Mouse (Mus musculus): Measurements from ENCODE around the gene 4930556J24Rik. TPM values are rescaled to one million over a fixed set of nuclear protein-coding genes. Genes with fewer than 3 reads are reported as not detected.

The 4930556J24Rik gene
- polyA plus RNA-seq, 1 experiment from 2014 or later: 0.17 TPM

GRCm38 (mm10) chr11:3993914-3994313 lies 17.3 kb upstream of the 4930556J24Rik start:
- Histone ChIP-seq H3K4me1 (peaks cover 10% of the 10 kb centered on the region), H3K27ac (no peak overlapping the region), H3K27me3 (peaks cover 38% of the 10 kb centered on the region), H3K4me2 (no peak overlapping the region), H3K9me3 (no peaks in the 10 kb centered on the region), H3K36me3 (no peaks in the 10 kb centered on the region), H3K4me3 (no peak overlapping the region), H3K9ac (no peak overlapping the region)
- WGBS: 74% methylated on average over 6 of the region's 6 CpGs
- no peak for ATAC-seq (ENCODE audit: insufficient number of reproducible peaks, insufficient read depth, low FRiP score, low TSS enrichment, low read depth)

GRCm38 (mm10) chr11:3993132-3993531 lies 16.6 kb upstream of the 4930556J24Rik start:
- H3K9ac ChIP-seq: no peak overlapping the region
- no peak for ATAC-seq (ENCODE audit: insufficient number of reproducible peaks, insufficient read depth, low FRiP score, low TSS enrichment, low read depth)
- no peak overlapping the region for H3K4me2 ChIP-seq
- no peaks in the 10 kb centered on the region for H3K9me3 ChIP-seq
- no peak overlapping the region for H3K4me3 ChIP-seq
- WGBS: 69% methylated on average over 6 of the region's 6 CpGs
- H3K27ac ChIP-seq: no peak overlapping the region
- peaks cover 30% of the 10 kb centered on the region for H3K27me3 ChIP-seq
- H3K36me3 ChIP-seq: no peaks in the 10 kb centered on the region
- peaks cover 4% of the 10 kb centered on the region for H3K4me1 ChIP-seq

- no peaks in the 10 kb centered on the region for H3K9me3 ChIP-seq
- H3K27ac ChIP-seq: no peak overlapping the region
- 53% methylated on average over 3 of the region's 3 CpGs for WGBS
- ATAC-seq (ENCODE audit: insufficient number of reproducible peaks, insufficient read depth, low FRiP score, low TSS enrichment, low read depth): no peak
- no peak overlapping the region for H3K4me2 ChIP-seq
- no peak overlapping the region for H3K9ac ChIP-seq
- H3K4me3 ChIP-seq: no peak overlapping the region
- H3K27me3 ChIP-seq: peaks cover 7% of the 10 kb centered on the region
- no peaks in the 10 kb centered on the region for H3K36me3 ChIP-seq
- no peaks in the 10 kb centered on the region for H3K4me1 ChIP-seq
These were observed 13.2 kb upstream of the 4930556J24Rik start for GRCm38 (mm10) chr11:3989748-3990147.

GRCm38 (mm10) chr11:3983863-3984745 lies 7.5 kb upstream of the 4930556J24Rik start:
- Histone ChIP-seq H3K9ac (peak overlapping the region; percentile 67), H3K27me3 (peaks cover 12% of the 10 kb centered on the region), H3K9me3 (no peaks in the 10 kb centered on the region), H3K27ac (no peak overlapping the region), H3K36me3 (peaks cover 22% of the 10 kb centered on the region), H3K4me3 (peak overlapping the region; percentile 45), H3K4me2 (peak overlapping the region; percentile 71), H3K4me1 (peaks cover 14% of the 10 kb centered on the region)
- 7% methylated on average over 15 of the region's 15 CpGs for WGBS
- ATAC-seq (ENCODE audit: insufficient number of reproducible peaks, insufficient read depth, low FRiP score, low TSS enrichment, low read depth): 0 out of 2 replicates have a peak, but pooled peaks have one; percentile 62

- H3K4me1 ChIP-seq: peaks cover 14% of the 10 kb centered on the region
- H3K9ac ChIP-seq: peak within 1 kb of the TSS; percentile 67
- H3K9me3 ChIP-seq: no peaks in the 10 kb centered on the region
- WGBS: under 1% methylated on average over 32 of the region's 37 CpGs
- peak within 1 kb of the TSS; percentile 71 for H3K4me2 ChIP-seq
- H3K4me3 ChIP-seq: peak within 1 kb of the TSS; percentile 45
- H3K36me3 ChIP-seq: peaks cover 29% of the 10 kb centered on the region
- H3K27me3 ChIP-seq: peaks cover 12% of the 10 kb centered on the region
- ATAC-seq (ENCODE audit: insufficient number of reproducible peaks, insufficient read depth, low FRiP score, low TSS enrichment, low read depth): no peak
- no peak within 1 kb of the TSS; the same call in 1 of the 2 replicates for H3K27ac ChIP-seq
These were observed 6.8 kb upstream of the 4930556J24Rik start, which contains the start of gene Gal3st1 for GRCm38 (mm10) chr11:3983291-3983862. TSS of gene Gal3st1 (plus strand) at chr11:3983636.

- Histone ChIP-seq H3K27me3 (peaks cover 12% of the 10 kb centered on the region), H3K27ac (peak overlapping the region; percentile 36; the same call in 1 of the 2 replicates), H3K4me2 (peak overlapping the region; percentile 71; the same call in 1 of the 2 replicates), H3K4me3 (no peak overlapping the region), H3K9me3 (no peaks in the 10 kb centered on the region), H3K4me1 (peaks cover 14% of the 10 kb centered on the region), H3K36me3 (peaks cover 38% of the 10 kb centered on the region), H3K9ac (no peak overlapping the region)
- no peak for ATAC-seq (ENCODE audit: insufficient number of reproducible peaks, insufficient read depth, low FRiP score, low TSS enrichment, low read depth)
- 65% methylated on average over 7 of the region's 7 CpGs for WGBS
These were observed 6.0 kb upstream of the 4930556J24Rik start for GRCm38 (mm10) chr11:3982275-3983209.

- Histone ChIP-seq H3K9me3 (no peaks in the 10 kb centered on the region), H3K4me2 (no peak overlapping the region), H3K9ac (no peak overlapping the region), H3K36me3 (peaks cover 48% of the 10 kb centered on the region), H3K27me3 (peaks cover 12% of the 10 kb centered on the region), H3K27ac (0 out of 2 replicates have a peak overlapping the region, but pooled peaks have one; percentile 36), H3K4me1 (peaks cover 14% of the 10 kb centered on the region), H3K4me3 (no peak overlapping the region)
- no peak for ATAC-seq (ENCODE audit: insufficient number of reproducible peaks, insufficient read depth, low FRiP score, low TSS enrichment, low read depth)
- WGBS: 37% methylated on average over 6 of the region's 6 CpGs
These were observed 5.0 kb upstream of the 4930556J24Rik start for GRCm38 (mm10) chr11:3981536-3981935.

GRCm38 (mm10) chr11:3978421-3978820 lies 1.8 kb upstream of the 4930556J24Rik start:
- WGBS: 94% methylated on average over 5 of the region's 5 CpGs
- Histone ChIP-seq H3K4me3 (no peak overlapping the region), H3K4me1 (peaks cover 6% of the 10 kb centered on the region), H3K36me3 (peaks cover 79% of the 10 kb centered on the region), H3K27ac (no peak overlapping the region), H3K9me3 (no peaks in the 10 kb centered on the region), H3K9ac (no peak overlapping the region), H3K4me2 (no peak overlapping the region), H3K27me3 (peaks cover 4% of the 10 kb centered on the region)
- ATAC-seq (ENCODE audit: insufficient number of reproducible peaks, insufficient read depth, low FRiP score, low TSS enrichment, low read depth): no peak

- H3K4me3 ChIP-seq: no peak overlapping the region
- ATAC-seq (ENCODE audit: insufficient number of reproducible peaks, insufficient read depth, low FRiP score, low TSS enrichment, low read depth): no peak
- no peaks in the 10 kb centered on the region for H3K9me3 ChIP-seq
- H3K27ac ChIP-seq: no peak overlapping the region
- no peaks in the 10 kb centered on the region for H3K4me1 ChIP-seq
- 41% methylated on average over 3 of the region's 3 CpGs for WGBS
- no peaks in the 10 kb centered on the region for H3K27me3 ChIP-seq
- peaks cover 100% of the 10 kb centered on the region for H3K36me3 ChIP-seq
- no peak overlapping the region for H3K4me2 ChIP-seq
- H3K9ac ChIP-seq: no peak overlapping the region
These were observed 2.3 kb downstream of the 4930556J24Rik start for GRCm38 (mm10) chr11:3974311-3974710.

- Histone ChIP-seq H3K4me1 (no peaks in the 10 kb centered on the region), H3K36me3 (peaks cover 98% of the 10 kb centered on the region), H3K9ac (no peak overlapping the region), H3K27me3 (no peaks in the 10 kb centered on the region), H3K9me3 (no peaks in the 10 kb centered on the region), H3K27ac (no peak overlapping the region), H3K4me3 (no peak overlapping the region), H3K4me2 (no peak overlapping the region)
- no peak for ATAC-seq (ENCODE audit: insufficient number of reproducible peaks, insufficient read depth, low FRiP score, low TSS enrichment, low read depth)
- 94% methylated on average over 7 of the region's 7 CpGs for WGBS
These were observed 3.5 kb downstream of the 4930556J24Rik start for GRCm38 (mm10) chr11:3973081-3973480.

- Histone ChIP-seq H3K27ac (no peak overlapping the region), H3K4me3 (no peak overlapping the region), H3K9me3 (no peaks in the 10 kb centered on the region), H3K36me3 (peaks cover 78% of the 10 kb centered on the region), H3K27me3 (no peaks in the 10 kb centered on the region), H3K4me1 (peaks cover 10% of the 10 kb centered on the region; the same call in 1 of the 2 replicates), H3K4me2 (no peak overlapping the region), H3K9ac (no peak overlapping the region)
- ATAC-seq (ENCODE audit: insufficient number of reproducible peaks, insufficient read depth, low FRiP score, low TSS enrichment, low read depth): no peak
- 95% methylated on average over 7 of the region's 7 CpGs for WGBS
These were observed 6.2 kb downstream of the 4930556J24Rik start for GRCm38 (mm10) chr11:3970361-3970760.
